Mouse (Mus musculus): ENCODE measurements around the gene Mpzl3. TPM values are rescaled to one million over a fixed set of nuclear protein-coding genes. Genes with fewer than 3 reads are reported as not detected.

Mpzl3 gene
- polyA plus RNA-seq, 1 experiment from 2014 or later: 1.3 TPM

- Histone ChIP-seq H3K27ac (no peak overlapping the region), H3K4me3 (no peak overlapping the region), H3K27me3 (peaks cover 42% of the 10 kb centered on the region), H3K9me3 (replicated peaks) (no peaks in the 10 kb centered on the region), H3K4me2 (no peak overlapping the region), H3K36me3 (ENCODE audit: poor library complexity, severe bottlenecking) (no peaks in the 10 kb centered on the region), H3K4me1 (no peaks in the 10 kb centered on the region; the same call in 1 of the 2 replicates), H3K9ac (no peak overlapping the region)
- no peak for ATAC-seq
- 92% methylated on average over 1 of the region's 1 CpGs for WGBS
These were observed 5.3 kb upstream of the Mpzl3 start for GRCm38 (mm10) chr9:45049731-45050130.

- 78% methylated on average over 2 of the region's 2 CpGs for whole genome bisulfite sequencing
These were observed 4.7 kb upstream of the Mpzl3 start for GRCm38 (mm10) chr9:45050301-45050700.

GRCm38 (mm10) chr9:45058304-45058940 is 3.4 kb downstream of the Mpzl3 start:
- 58% methylated on average over 5 of the region's 5 CpGs for WGBS
- H3K4me2 ChIP-seq: no peak overlapping the region
- H3K4me1 ChIP-seq: no peaks in the 10 kb centered on the region; the same call in 1 of the 2 replicates
- no peak overlapping the region for H3K27ac ChIP-seq
- no peak overlapping the region for H3K4me3 ChIP-seq
- ATAC-seq: no peak
- H3K9ac ChIP-seq: no peak overlapping the region
- H3K36me3 ChIP-seq (ENCODE audit: poor library complexity, severe bottlenecking): no peaks in the 10 kb centered on the region
- no peaks in the 10 kb centered on the region for H3K9me3 ChIP-seq (replicated peaks)
- peaks cover 40% of the 10 kb centered on the region for H3K27me3 ChIP-seq

More at GRCm38 (mm10) chr9:45050301-45050700, 4.7 kb upstream of the Mpzl3 start:
- Histone ChIP-seq H3K4me1 (no peaks in the 10 kb centered on the region; the same call in 1 of the 2 replicates), H3K4me2 (no peak overlapping the region), H3K4me3 (no peak overlapping the region), H3K9ac (no peak overlapping the region), H3K36me3 (ENCODE audit: poor library complexity, severe bottlenecking) (no peaks in the 10 kb centered on the region), H3K27ac (no peak overlapping the region), H3K9me3 (replicated peaks) (no peaks in the 10 kb centered on the region), H3K27me3 (peaks cover 39% of the 10 kb centered on the region)
- no peak for ATAC-seq

- H3K9ac ChIP-seq: no peak overlapping the region
- H3K4me1 ChIP-seq: no peaks in the 10 kb centered on the region
- no peak for ATAC-seq
- H3K4me2 ChIP-seq: no peak overlapping the region
- no peak overlapping the region for H3K4me3 ChIP-seq
- 42% methylated on average over 7 of the region's 7 CpGs for WGBS
- H3K9me3 ChIP-seq (replicated peaks): no peaks in the 10 kb centered on the region
- H3K36me3 ChIP-seq (ENCODE audit: poor library complexity, severe bottlenecking): no peaks in the 10 kb centered on the region
- peaks cover 36% of the 10 kb centered on the region for H3K27me3 ChIP-seq
- H3K27ac ChIP-seq: no peak overlapping the region
These were observed 5.2 kb downstream of the Mpzl3 start for GRCm38 (mm10) chr9:45060151-45060550.

- no peak overlapping the region for H3K4me3 ChIP-seq
- 75% methylated on average over 3 of the region's 3 CpGs for WGBS
These were observed 7.7 kb downstream of the Mpzl3 start for GRCm38 (mm10) chr9:45062677-45063076.

GRCm38 (mm10) chr9:45064421-45064820 is 9.4 kb downstream of the Mpzl3 start:
- Histone ChIP-seq H3K9me3 (replicated peaks) (no peaks in the 10 kb centered on the region), H3K27ac (no peak overlapping the region), H3K27me3 (peaks cover 12% of the 10 kb centered on the region), H3K9ac (no peak overlapping the region), H3K4me2 (no peak overlapping the region), H3K4me3 (no peak overlapping the region), H3K4me1 (no peaks in the 10 kb centered on the region), H3K36me3 (ENCODE audit: poor library complexity, severe bottlenecking) (no peaks in the 10 kb centered on the region)
- WGBS: 93% methylated on average over 6 of the region's 6 CpGs
- ATAC-seq: no peak

More at GRCm38 (mm10) chr9:45062677-45063076, 7.7 kb downstream of the Mpzl3 start:
- Histone ChIP-seq H3K4me2 (no peak overlapping the region), H3K4me1 (no peaks in the 10 kb centered on the region), H3K27ac (no peak overlapping the region), H3K9ac (no peak overlapping the region), H3K27me3 (peaks cover 27% of the 10 kb centered on the region), H3K9me3 (replicated peaks) (no peaks in the 10 kb centered on the region), H3K36me3 (ENCODE audit: poor library complexity, severe bottlenecking) (no peaks in the 10 kb centered on the region)
- ATAC-seq: no peak

- no peak overlapping the region for H3K27ac ChIP-seq
These were observed 11.7 kb downstream of the Mpzl3 start for GRCm38 (mm10) chr9:45066735-45067134.

GRCm38 (mm10) chr9:45071800-45072199 is 16.8 kb downstream of the Mpzl3 start:
- H3K4me3 ChIP-seq: no peak overlapping the region
- H3K9me3 ChIP-seq (replicated peaks): no peaks in the 10 kb centered on the region
- no peaks in the 10 kb centered on the region for H3K4me1 ChIP-seq
- no peak overlapping the region for H3K4me2 ChIP-seq
- H3K9ac ChIP-seq: no peak overlapping the region
- no peak overlapping the region for H3K27ac ChIP-seq
- H3K27me3 ChIP-seq: no peaks in the 10 kb centered on the region
- 69% methylated on average over 3 of the region's 3 CpGs for WGBS
- no peak for ATAC-seq
- no peaks in the 10 kb centered on the region for H3K36me3 ChIP-seq (ENCODE audit: poor library complexity, severe bottlenecking)

More at GRCm38 (mm10) chr9:45066735-45067134, 11.7 kb downstream of the Mpzl3 start:
- Histone ChIP-seq H3K36me3 (ENCODE audit: poor library complexity, severe bottlenecking) (no peaks in the 10 kb centered on the region), H3K27me3 (no peaks in the 10 kb centered on the region), H3K9ac (no peak overlapping the region), H3K4me3 (no peak overlapping the region), H3K4me2 (no peak overlapping the region), H3K4me1 (no peaks in the 10 kb centered on the region), H3K9me3 (replicated peaks) (no peaks in the 10 kb centered on the region)
- no peak for ATAC-seq
- 90% methylated on average over 4 of the region's 4 CpGs for WGBS

- H3K9me3 ChIP-seq (replicated peaks): no peaks in the 10 kb centered on the region
- no peak overlapping the region for H3K4me3 ChIP-seq
- no peak overlapping the region for H3K9ac ChIP-seq
- H3K27me3 ChIP-seq: no peaks in the 10 kb centered on the region
- no peak overlapping the region for H3K4me2 ChIP-seq
- H3K4me1 ChIP-seq: no peaks in the 10 kb centered on the region
- no peaks in the 10 kb centered on the region for H3K36me3 ChIP-seq (ENCODE audit: poor library complexity, severe bottlenecking)
- no peak for ATAC-seq
- no peak overlapping the region for H3K27ac ChIP-seq
- WGBS: 56% methylated on average over 3 of the region's 3 CpGs
These were observed 22.9 kb downstream of the Mpzl3 start for GRCm38 (mm10) chr9:45077859-45078258.

GRCm38 (mm10) chr9:45079011-45079410 is 24.0 kb downstream of the Mpzl3 start, which contains the start of gene Jaml:
Jaml (plus strand) TSS chr9:45079183.
- H3K36me3 ChIP-seq (ENCODE audit: poor library complexity, severe bottlenecking): no peaks in the 10 kb centered on the region
- H3K27ac ChIP-seq: no peak within 1 kb of the TSS
- H3K9ac ChIP-seq: no peak within 1 kb of the TSS
- no peaks in the 10 kb centered on the region for H3K27me3 ChIP-seq
- 86% methylated on average over 5 of the region's 5 CpGs for WGBS
- H3K4me2 ChIP-seq: no peak within 1 kb of the TSS
- H3K9me3 ChIP-seq (replicated peaks): no peaks in the 10 kb centered on the region
- no peak within 1 kb of the TSS for H3K4me3 ChIP-seq
- ATAC-seq: no peak
- H3K4me1 ChIP-seq: no peaks in the 10 kb centered on the region

- H3K9ac ChIP-seq: no peak overlapping the region
- H3K4me1 ChIP-seq: no peaks in the 10 kb centered on the region
- no peak overlapping the region for H3K27ac ChIP-seq
- WGBS: 90% methylated on average over 3 of the region's 3 CpGs
- H3K4me2 ChIP-seq: no peak overlapping the region
- ATAC-seq: no peak
- no peaks in the 10 kb centered on the region for H3K36me3 ChIP-seq (ENCODE audit: poor library complexity, severe bottlenecking)
- H3K9me3 ChIP-seq (replicated peaks): no peaks in the 10 kb centered on the region
- no peak overlapping the region for H3K4me3 ChIP-seq
- 0 out of 2 replicates have a peak, but pooled peaks cover 3% of the 10 kb centered on the region for H3K27me3 ChIP-seq
These were observed 28.1 kb downstream of the Mpzl3 start for GRCm38 (mm10) chr9:45083132-45083531.

- H3K27ac ChIP-seq: no peak overlapping the region
- no peak overlapping the region for H3K9ac ChIP-seq
- H3K27me3 ChIP-seq: 0 out of 2 replicates have a peak, but pooled peaks cover 3% of the 10 kb centered on the region
- H3K36me3 ChIP-seq (ENCODE audit: poor library complexity, severe bottlenecking): no peaks in the 10 kb centered on the region
- no peaks in the 10 kb centered on the region for H3K9me3 ChIP-seq (replicated peaks)
- H3K4me2 ChIP-seq: no peak overlapping the region
- H3K4me3 ChIP-seq: no peak overlapping the region
- WGBS: 76% methylated on average over 5 of the region's 5 CpGs
- no peaks in the 10 kb centered on the region for H3K4me1 ChIP-seq
- ATAC-seq: no peak
These were observed 29.6 kb downstream of the Mpzl3 start for GRCm38 (mm10) chr9:45084556-45084955.
